Mouse (Mus musculus): ENCODE results near the gene Abtb2. TPM values are rescaled to one million over a fixed set of nuclear protein-coding genes. Genes with fewer than 3 reads are reported as not detected.
A peak's percentile ranks its signal among the peaks of the same experiment; 100 is the strongest.

Abtb2 gene
- polyA plus RNA-seq, 1 experiment from 2014 or later = 15.9 TPM

DNA sequence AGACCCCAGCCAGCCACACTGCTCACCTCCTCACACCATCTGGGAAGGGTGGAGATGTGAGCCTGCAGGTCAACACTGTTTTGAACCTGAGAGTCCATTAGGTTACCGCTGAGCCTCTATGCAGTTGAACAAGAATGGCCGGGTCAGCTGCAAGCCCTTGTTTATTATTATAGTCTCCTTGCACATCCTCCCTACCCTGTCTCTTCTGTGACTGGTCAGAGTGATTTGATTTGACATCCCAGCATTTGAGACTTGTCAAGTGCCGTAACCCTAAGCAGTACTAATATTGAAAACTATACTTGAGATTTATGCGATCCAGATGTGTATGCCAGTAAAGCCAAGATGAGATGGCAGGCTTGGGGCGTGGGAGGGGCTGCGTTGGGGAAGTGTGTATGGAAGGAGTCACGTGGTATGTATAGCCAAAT, 65.2 kb downstream of the Abtb2 start:
- no peak overlapping the region for H3K9ac ChIP-seq (ENCODE audit: low read length)
- no peaks in the 10 kb centered on the region; the same call in 1 of the 2 replicates for H3K4me1 ChIP-seq (replicated peaks; ENCODE audit: control insufficient read depth, insufficient read depth, low read length)
- no peak overlapping the region for H3K4me3 ChIP-seq (ENCODE audit: low read depth, low read length)
- H3K4me2 ChIP-seq (ENCODE audit: low read depth, low read length, severe bottlenecking) = no peak overlapping the region
- 69% methylated on average over 7 of the region's 7 CpGs for WGBS
- no peaks in the 10 kb centered on the region for H3K9me3 ChIP-seq (ENCODE audit: control insufficient read depth, low read length)
- H3K27me3 ChIP-seq (ENCODE audit: control insufficient read depth, insufficient read depth, low read length) = no peaks in the 10 kb centered on the region; the same call in 1 of the 2 replicates
- no peaks in the 10 kb centered on the region for H3K36me3 ChIP-seq (ENCODE audit: control insufficient read depth, insufficient read depth, low read length)
- DNase-seq (ENCODE audit: low spot score) (no peak), ATAC-seq (replicated peaks; ENCODE audit: low FRiP score) (no peak)
- no peak overlapping the region for H3K27ac ChIP-seq (ENCODE audit: low read depth, low read length)

DNA sequence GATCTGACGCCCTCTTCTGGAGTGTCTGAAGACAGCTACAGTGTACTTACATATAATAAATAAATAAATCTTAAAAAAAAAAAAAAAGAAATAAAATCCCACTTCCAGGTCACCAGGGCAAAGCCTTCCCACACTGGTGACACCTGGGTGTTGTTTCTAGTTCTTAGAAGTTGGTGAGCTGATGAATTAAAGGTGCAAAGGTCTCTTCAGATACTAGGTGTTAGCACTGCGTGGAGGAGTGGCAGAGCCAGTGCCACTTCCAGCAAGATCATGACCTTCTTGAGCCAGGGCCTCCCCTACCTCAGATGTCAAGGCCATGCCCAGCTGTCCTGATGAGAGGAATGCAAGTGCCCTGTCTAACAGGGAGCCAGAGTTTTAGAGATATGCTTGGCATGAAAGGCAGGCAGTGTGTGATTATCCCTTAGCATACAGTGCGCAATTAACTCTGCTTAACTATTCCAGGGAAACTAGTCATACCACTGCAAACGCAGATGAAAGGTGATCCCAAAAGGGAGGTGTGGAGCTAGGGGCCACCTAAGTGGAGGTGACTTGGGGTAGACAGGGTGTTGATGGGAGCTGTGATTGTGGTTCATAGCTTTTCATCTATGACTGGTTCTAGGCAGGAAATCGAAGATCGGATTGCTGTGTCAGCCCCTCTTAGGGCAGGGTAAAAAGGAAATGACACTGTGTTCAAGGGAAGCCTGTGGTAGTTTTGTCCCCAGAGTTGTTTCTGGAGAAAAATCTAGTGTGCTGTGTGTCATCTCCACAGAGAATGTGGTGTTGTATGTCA, 66.2 kb downstream of the Abtb2 start:
- DNase-seq (ENCODE audit: low spot score) (no peak), ATAC-seq (replicated peaks; ENCODE audit: low FRiP score) (0 out of 2 replicates have a peak, but pooled peaks have one; percentile 18)
- H3K27ac ChIP-seq (ENCODE audit: low read depth, low read length) = no peak overlapping the region
- no peak overlapping the region for H3K9ac ChIP-seq (ENCODE audit: low read length)
- H3K4me3 ChIP-seq (ENCODE audit: low read depth, low read length) = no peak overlapping the region
- no peaks in the 10 kb centered on the region for H3K36me3 ChIP-seq (ENCODE audit: control insufficient read depth, insufficient read depth, low read length)
- H3K27me3 ChIP-seq (ENCODE audit: control insufficient read depth, insufficient read depth, low read length) = no peaks in the 10 kb centered on the region; the same call in 1 of the 2 replicates
- H3K4me1 ChIP-seq (replicated peaks; ENCODE audit: control insufficient read depth, insufficient read depth, low read length) = no peaks in the 10 kb centered on the region
- no peaks in the 10 kb centered on the region for H3K9me3 ChIP-seq (ENCODE audit: control insufficient read depth, low read length)
- WGBS = 79% methylated on average over 6 of the region's 6 CpGs
- H3K4me2 ChIP-seq (ENCODE audit: low read depth, low read length, severe bottlenecking) = no peak overlapping the region

DNA sequence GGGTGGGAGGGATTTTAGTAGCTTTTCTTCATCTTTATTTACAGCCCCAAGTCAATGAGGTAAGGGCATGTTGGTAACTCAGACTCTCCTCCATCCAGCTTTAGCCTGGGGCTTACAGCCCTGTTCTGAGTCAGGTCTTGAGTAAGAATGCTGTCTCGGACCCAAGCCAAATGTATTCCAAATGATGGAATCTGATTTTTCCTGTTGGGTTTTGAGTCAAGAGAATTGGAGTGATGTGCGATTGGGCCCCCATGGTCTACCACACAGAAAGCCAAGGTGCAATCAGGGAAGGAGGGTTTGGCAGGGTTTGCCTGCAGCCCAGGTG, 66.8 kb downstream of the Abtb2 start:
- Histone ChIP-seq H3K4me2 (ENCODE audit: low read depth, low read length, severe bottlenecking) (no peak overlapping the region), H3K9me3 (ENCODE audit: control insufficient read depth, low read length) (no peaks in the 10 kb centered on the region), H3K9ac (ENCODE audit: low read length) (no peak overlapping the region), H3K4me3 (ENCODE audit: low read depth, low read length) (no peak overlapping the region), H3K36me3 (ENCODE audit: control insufficient read depth, insufficient read depth, low read length) (no peaks in the 10 kb centered on the region), H3K4me1 (replicated peaks; ENCODE audit: control insufficient read depth, insufficient read depth, low read length) (no peaks in the 10 kb centered on the region), H3K27ac (ENCODE audit: low read depth, low read length) (no peak overlapping the region), H3K27me3 (ENCODE audit: control insufficient read depth, insufficient read depth, low read length) (no peaks in the 10 kb centered on the region; the same call in 1 of the 2 replicates)
- whole genome bisulfite sequencing = 89% methylated on average over 2 of the region's 2 CpGs
- DNase-seq (ENCODE audit: low spot score) (no peak), ATAC-seq (replicated peaks; ENCODE audit: low FRiP score) (no peak)

DNA sequence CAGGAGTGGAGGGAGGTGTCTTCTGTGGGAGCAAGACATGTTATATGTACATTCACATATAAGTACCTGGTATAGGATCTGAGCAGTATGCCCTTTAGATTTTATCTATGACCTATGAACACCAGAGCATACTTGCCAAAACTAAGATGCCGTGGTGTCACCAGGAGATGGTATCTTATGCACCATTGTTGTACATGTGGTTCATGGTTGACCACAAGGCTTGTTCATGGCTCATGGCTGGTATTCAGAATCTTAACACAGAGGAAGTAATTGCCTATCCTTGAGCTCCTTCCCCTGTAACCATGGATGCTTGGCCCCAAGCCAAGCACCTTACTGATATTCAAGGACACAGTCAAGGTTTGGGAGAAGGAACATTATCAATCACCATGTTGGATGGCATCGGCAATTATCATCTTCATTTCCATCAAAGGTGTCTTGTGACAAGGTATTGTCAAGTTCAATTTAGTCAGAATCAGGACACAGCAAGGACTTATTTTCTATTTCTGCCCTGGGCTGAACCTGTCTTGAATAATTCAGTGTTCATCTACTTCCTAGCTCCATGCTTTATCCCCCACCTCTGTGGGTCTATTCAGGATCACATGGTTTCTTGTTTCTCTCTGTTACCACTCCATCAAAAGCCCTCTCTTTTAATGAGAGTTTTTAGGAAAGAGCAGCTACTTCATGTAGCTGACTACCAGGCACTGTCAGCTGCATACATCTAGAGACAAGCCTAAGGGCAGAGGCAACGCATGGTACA, 69.8 kb downstream of the Abtb2 start:
- H3K27me3 ChIP-seq (ENCODE audit: control insufficient read depth, insufficient read depth, low read length) = no peaks in the 10 kb centered on the region
- no peaks in the 10 kb centered on the region for H3K36me3 ChIP-seq (ENCODE audit: control insufficient read depth, insufficient read depth, low read length)
- no peak overlapping the region for H3K9ac ChIP-seq (ENCODE audit: low read length)
- H3K27ac ChIP-seq (ENCODE audit: low read depth, low read length) = no peak overlapping the region
- 89% methylated on average over 3 of the region's 3 CpGs for WGBS
- no peak overlapping the region for H3K4me3 ChIP-seq (ENCODE audit: low read depth, low read length)
- H3K4me1 ChIP-seq (replicated peaks; ENCODE audit: control insufficient read depth, insufficient read depth, low read length) = 0 out of 2 replicates have a peak, but pooled peaks cover 2% of the 10 kb centered on the region
- H3K9me3 ChIP-seq (ENCODE audit: control insufficient read depth, low read length) = no peaks in the 10 kb centered on the region
- H3K4me2 ChIP-seq (ENCODE audit: low read depth, low read length, severe bottlenecking) = no peak overlapping the region
- ATAC-seq (replicated peaks; ENCODE audit: low FRiP score) (no peak), DNase-seq (ENCODE audit: low spot score) (no peak)

DNA sequence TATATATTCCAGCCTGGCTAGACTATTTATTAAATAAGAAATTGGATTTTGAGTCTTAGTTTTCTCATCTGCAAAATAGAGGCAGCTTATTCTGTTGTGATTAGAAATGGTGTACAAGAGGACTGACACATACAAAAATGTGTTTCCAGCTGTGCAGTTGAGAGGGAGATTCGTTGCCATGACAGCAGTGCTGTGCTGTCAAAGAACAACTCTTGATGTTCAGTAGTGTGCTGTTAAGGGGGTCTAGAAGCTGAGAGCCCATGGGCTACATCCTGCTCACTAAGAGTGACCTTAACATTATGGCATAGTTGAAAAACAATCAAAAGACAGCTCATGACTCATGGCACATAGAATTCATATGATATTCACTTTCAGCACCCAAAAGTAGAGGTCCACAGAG, 71.3 kb downstream of the Abtb2 start:
- Histone ChIP-seq H3K4me3 (ENCODE audit: low read depth, low read length) (no peak overlapping the region), H3K9me3 (ENCODE audit: control insufficient read depth, low read length) (no peaks in the 10 kb centered on the region), H3K27me3 (ENCODE audit: control insufficient read depth, insufficient read depth, low read length) (no peaks in the 10 kb centered on the region), H3K4me2 (ENCODE audit: low read depth, low read length, severe bottlenecking) (no peak overlapping the region), H3K36me3 (ENCODE audit: control insufficient read depth, insufficient read depth, low read length) (no peaks in the 10 kb centered on the region), H3K27ac (ENCODE audit: low read depth, low read length) (no peak overlapping the region), H3K4me1 (replicated peaks; ENCODE audit: control insufficient read depth, insufficient read depth, low read length) (0 out of 2 replicates have a peak, but pooled peaks cover 2% of the 10 kb centered on the region), H3K9ac (ENCODE audit: low read length) (no peak overlapping the region)
- DNase-seq (ENCODE audit: low spot score) (no peak), ATAC-seq (replicated peaks; ENCODE audit: low FRiP score) (no peak)
- WGBS = 69% methylated on average over 1 of the region's 1 CpGs

DNA sequence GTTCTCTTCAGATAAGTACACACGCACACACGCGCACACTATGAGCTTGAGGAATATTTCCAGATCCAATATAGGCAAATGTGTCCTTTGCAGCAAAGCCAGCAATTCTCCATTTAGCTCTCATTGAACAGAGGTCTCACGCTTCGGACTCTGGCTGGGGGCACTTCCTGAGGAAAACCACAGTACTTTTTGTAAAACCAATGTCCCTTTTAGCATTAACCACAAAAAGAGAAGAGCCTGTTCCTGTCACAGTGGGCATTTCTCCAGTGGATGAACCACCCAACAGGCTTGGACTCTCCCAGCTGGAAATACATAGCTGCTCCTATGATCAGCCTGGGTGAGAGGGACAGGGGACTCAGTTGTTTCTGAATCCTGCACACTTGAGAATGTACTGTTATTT, 71.8 kb downstream of the Abtb2 start:
- Histone ChIP-seq H3K9me3 (ENCODE audit: control insufficient read depth, low read length) (no peaks in the 10 kb centered on the region), H3K4me3 (ENCODE audit: low read depth, low read length) (no peak overlapping the region), H3K4me1 (replicated peaks; ENCODE audit: control insufficient read depth, insufficient read depth, low read length) (0 out of 2 replicates have a peak, but pooled peaks cover 2% of the 10 kb centered on the region), H3K36me3 (ENCODE audit: control insufficient read depth, insufficient read depth, low read length) (no peaks in the 10 kb centered on the region), H3K27me3 (ENCODE audit: control insufficient read depth, insufficient read depth, low read length) (no peaks in the 10 kb centered on the region), H3K9ac (ENCODE audit: low read length) (no peak overlapping the region), H3K27ac (ENCODE audit: low read depth, low read length) (no peak overlapping the region), H3K4me2 (ENCODE audit: low read depth, low read length, severe bottlenecking) (no peak overlapping the region)
- ATAC-seq (replicated peaks; ENCODE audit: low FRiP score) = no peak
- WGBS = 97% methylated on average over 5 of the region's 5 CpGs
- no peak for DNase-seq (ENCODE audit: low spot score)

DNA sequence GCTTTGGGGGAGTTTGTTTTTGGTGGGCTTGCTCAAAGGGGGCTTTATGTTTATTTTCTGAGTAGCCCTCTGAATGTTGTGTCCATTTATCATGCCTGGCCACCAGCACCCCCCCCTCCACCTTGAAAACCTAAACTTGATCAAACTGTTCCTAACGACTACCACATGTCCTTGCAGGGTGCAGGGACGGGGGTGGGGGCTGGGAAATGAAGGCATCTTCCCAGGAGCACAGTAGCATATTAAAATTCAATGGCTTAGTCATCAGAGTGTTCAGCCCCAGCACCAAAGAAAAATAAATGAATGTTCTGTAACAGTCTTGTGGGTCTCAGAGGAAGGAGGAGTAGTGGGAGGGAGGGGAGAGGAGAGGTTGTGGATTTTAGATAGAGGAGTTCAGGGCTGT, 73.6 kb downstream of the Abtb2 start:
- no peak for DNase-seq (ENCODE audit: low spot score)
- no peak overlapping the region for H3K4me3 ChIP-seq (ENCODE audit: low read depth, low read length)
- WGBS = 53% methylated on average over 2 of the region's 2 CpGs
- H3K9me3 ChIP-seq (ENCODE audit: control insufficient read depth, low read length) = no peaks in the 10 kb centered on the region
- H3K9ac ChIP-seq (ENCODE audit: low read length) = no peak overlapping the region
- H3K4me2 ChIP-seq (ENCODE audit: low read depth, low read length, severe bottlenecking) = no peak overlapping the region
- ATAC-seq (replicated peaks; ENCODE audit: low FRiP score) = no peak
- H3K4me1 ChIP-seq (replicated peaks; ENCODE audit: control insufficient read depth, insufficient read depth, low read length) = peaks cover 9% of the 10 kb centered on the region; the same call in 1 of the 2 replicates
- no peaks in the 10 kb centered on the region for H3K27me3 ChIP-seq (ENCODE audit: control insufficient read depth, insufficient read depth, low read length)
- no peaks in the 10 kb centered on the region for H3K36me3 ChIP-seq (ENCODE audit: control insufficient read depth, insufficient read depth, low read length)
- H3K27ac ChIP-seq (ENCODE audit: low read depth, low read length) = no peak overlapping the region

DNA sequence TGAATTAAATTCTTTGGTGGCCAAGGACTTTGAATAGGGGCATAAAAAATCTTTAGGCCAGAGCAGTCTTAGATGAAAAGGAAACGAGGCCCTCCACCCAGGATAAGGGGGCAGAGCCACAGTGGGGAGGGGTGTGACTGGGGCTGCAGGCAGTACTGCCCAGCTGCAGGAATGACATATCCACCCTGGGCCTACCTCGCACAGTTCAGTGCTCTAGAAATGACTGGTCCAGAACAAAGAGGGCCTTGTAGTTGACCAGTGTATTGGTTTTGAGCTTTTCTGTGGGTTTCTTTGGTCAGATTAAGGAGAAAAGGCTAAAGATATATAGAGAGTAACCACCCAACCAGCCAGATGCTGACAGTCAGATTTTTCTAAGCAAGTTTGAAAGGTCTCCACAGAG, 74.8 kb downstream of the Abtb2 start:
- H3K9me3 ChIP-seq (ENCODE audit: control insufficient read depth, low read length) = no peaks in the 10 kb centered on the region
- 22% methylated on average over 2 of the region's 2 CpGs for WGBS
- no peak overlapping the region for H3K4me3 ChIP-seq (ENCODE audit: low read depth, low read length)
- no peak overlapping the region for H3K27ac ChIP-seq (ENCODE audit: low read depth, low read length)
- no peaks in the 10 kb centered on the region for H3K27me3 ChIP-seq (ENCODE audit: control insufficient read depth, insufficient read depth, low read length)
- no peak for ATAC-seq (replicated peaks; ENCODE audit: low FRiP score)
- H3K4me1 ChIP-seq (replicated peaks; ENCODE audit: control insufficient read depth, insufficient read depth, low read length) = peaks cover 9% of the 10 kb centered on the region; the same call in 1 of the 2 replicates
- H3K9ac ChIP-seq (ENCODE audit: low read length) = no peak overlapping the region
- DNase-seq (ENCODE audit: low spot score) = no peak
- no peaks in the 10 kb centered on the region for H3K36me3 ChIP-seq (ENCODE audit: control insufficient read depth, insufficient read depth, low read length)
- H3K4me2 ChIP-seq (ENCODE audit: low read depth, low read length, severe bottlenecking) = no peak overlapping the region

Measured in forebrain, embryonic 11.5 days (tissue).